9 mouse cellular contexts compared by ENCODE assay signal in the genomic region with DNA sequence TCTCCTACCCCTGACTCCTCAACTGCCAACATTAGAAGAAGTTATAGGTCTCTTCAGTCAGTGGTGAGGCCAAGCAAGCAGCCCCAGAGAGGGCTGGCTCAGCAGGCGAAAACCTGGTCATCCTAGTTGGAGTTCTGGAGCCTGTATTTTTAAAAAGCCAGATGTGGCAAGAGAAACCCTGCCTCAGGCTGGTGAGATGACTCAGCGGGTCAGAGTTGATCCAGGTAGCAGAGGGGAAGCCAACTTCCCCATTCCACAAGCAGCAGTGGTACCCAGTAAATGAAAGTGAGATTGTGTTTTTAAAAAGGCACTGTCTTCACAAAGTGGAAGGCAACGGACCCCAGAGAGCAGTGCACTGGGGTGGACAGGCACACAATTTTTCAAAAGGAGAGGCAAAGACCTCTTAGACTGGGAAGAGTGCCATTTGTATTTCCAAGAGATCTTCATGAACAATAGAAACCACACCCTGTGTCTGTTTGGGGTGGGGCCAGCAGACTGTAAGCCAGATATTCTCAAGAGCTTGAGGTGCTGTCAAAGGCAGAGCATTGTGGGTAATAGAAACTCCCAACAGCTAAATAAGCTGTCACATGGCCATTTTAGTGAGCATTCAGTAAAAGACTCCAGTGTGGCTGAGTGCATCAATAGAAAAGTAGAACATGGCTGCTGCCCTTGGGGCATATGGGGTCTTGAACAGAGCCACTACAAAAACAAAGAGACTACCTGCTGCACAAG. TPM values are rescaled to one million over a fixed set of nuclear protein-coding genes. Genes with fewer than 3 reads are reported as not detected.
DNase-seq lines count a peak whose midpoint lies in the region; ATAC-seq lines count a peak whose summit lies in the region.
"Had no signal": no experiment of that assay in that cellular context is flagged by ENCODE, and none has a peak within 500 bp of the region (broad histone marks: within the 10 kb centered on the region; RNA-seq: fewer than 3 reads in every experiment).

No protein-coding gene starts in this region.

- H3K27ac ChIP-seq in hindbrain, embryonic 13.5 days, result peak overlapping the region; percentile 5; the same call in 1 of the 2 replicates
- no peak overlapping the region for H3K27ac ChIP-seq in hindbrain, embryonic 10.5 days
- H3K27ac ChIP-seq in hindbrain, embryonic 15.5 days (replicated peaks), result peak overlapping the region; percentile 34; the same call in 1 of the 2 replicates

- H3K4me2 ChIP-seq in hindbrain, embryonic 13.5 days, result no peak overlapping the region
- no peak overlapping the region for H3K4me2 ChIP-seq in hindbrain, embryonic 15.5 days
- H3K4me2 ChIP-seq: lung, embryonic 14.5 days had no signal

- DNase-seq in hindbrain, embryonic 10.5 days (ENCODE audit: low spot score), result no peak
- peak; percentile 58 for DNase-seq in c-Kit-positive CD71-positive TER-119-negative erythroid progenitor cells, embryonic 14.5 days (ENCODE audit: low read depth)
- no peak for DNase-seq in left cerebral cortex, adult 9 months (ENCODE audit: low spot score in 2 of 2)
- DNase-seq in thymus, adult 18-20 months, result no peak
- no peak for DNase-seq in spleen, adult 18-20 months
- DNase-seq: lung, embryonic 14.5 days had no signal

- no peaks in the 10 kb centered on the region for H3K27me3 ChIP-seq in hindbrain, embryonic 13.5 days
- H3K27me3 ChIP-seq in hindbrain, embryonic 10.5 days (ENCODE audit: insufficient read depth, poor library complexity, severe bottlenecking), result no peaks in the 10 kb centered on the region
- no peaks in the 10 kb centered on the region for H3K27me3 ChIP-seq in hindbrain, embryonic 15.5 days

- peaks cover 99% of the 10 kb centered on the region for H3K36me3 ChIP-seq in hindbrain, embryonic 13.5 days
- peaks cover 100% of the 10 kb centered on the region for H3K36me3 ChIP-seq in hindbrain, embryonic 10.5 days
- H3K36me3 ChIP-seq in hindbrain, embryonic 15.5 days, result peaks cover 47% of the 10 kb centered on the region

- no peaks in the 10 kb centered on the region for H3K9me3 ChIP-seq in hindbrain, embryonic 13.5 days
- H3K9me3 ChIP-seq in hindbrain, embryonic 10.5 days, result no peaks in the 10 kb centered on the region
- H3K9me3 ChIP-seq in hindbrain, embryonic 15.5 days, result no peaks in the 10 kb centered on the region

- H3K9ac ChIP-seq in hindbrain, embryonic 13.5 days, result no peak overlapping the region
- no peak overlapping the region for H3K9ac ChIP-seq in hindbrain, embryonic 15.5 days
- H3K9ac ChIP-seq: lung, embryonic 14.5 days had no signal

- peaks cover 23% of the 10 kb centered on the region for H3K4me1 ChIP-seq in hindbrain, embryonic 13.5 days (replicated peaks)
- H3K4me1 ChIP-seq in hindbrain, embryonic 10.5 days (replicated peaks), result peaks cover 6% of the 10 kb centered on the region
- peaks cover 23% of the 10 kb centered on the region for H3K4me1 ChIP-seq in hindbrain, embryonic 15.5 days (replicated peaks)

- no peak overlapping the region for H3K4me3 ChIP-seq in hindbrain, embryonic 13.5 days
- no peak overlapping the region for H3K4me3 ChIP-seq in hindbrain, embryonic 10.5 days
- no peak overlapping the region for H3K4me3 ChIP-seq in hindbrain, embryonic 15.5 days

- 84% methylated on average over 3 of the region's 3 CpGs for WGBS in hindbrain, embryonic 13.5 days
- 89% methylated on average over 3 of the region's 3 CpGs for WGBS in hindbrain, embryonic 10.5 days
- WGBS in hindbrain, embryonic 15.5 days, result 85% methylated on average over 3 of the region's 3 CpGs

- ATAC-seq in hindbrain, embryonic 13.5 days (ENCODE audit: low FRiP score), result no peak
- no peak for ATAC-seq in hindbrain, embryonic 15.5 days (ENCODE audit: low FRiP score, low read depth)
- peak; percentile 66 for ATAC-seq in megakaryocyte, adult 5-6 weeks (ENCODE audit: poor library complexity, severe bottlenecking)

RNA-seq across cellular contexts. Expression of a gene that starts 33.1 kb away (rescaled TPM):
- polyA plus RNA-seq in hindbrain, embryonic 13.5 days (2015; fragmentation: Nextera tagmentation; extraction: Ambion mirVana), result 422 and 424 TPM in 2 replicates
- polyA plus RNA-seq in hindbrain, embryonic 10.5 days (2016; fragmentation: Nextera tagmentation; extraction: Ambion mirVana), result 496 and 622 TPM in 2 replicates
- polyA plus RNA-seq in hindbrain, embryonic 15.5 days (2015; fragmentation: Nextera tagmentation; extraction: Ambion mirVana), result 367 and 394 TPM in 2 replicates
- 272 and 305 TPM in 2 replicates for total RNA-seq in megakaryocyte, adult 5-6 weeks (2015)
- 360 and 393 TPM in 2 replicates for total RNA-seq in megakaryocyte, adult 5-6 weeks (2017)
